Mouse (Mus musculus) heart, postnatal 4 days (tissue): ENCODE measurements around the gene Icosl. TPM values are rescaled to one million over a fixed set of nuclear protein-coding genes. Genes with fewer than 3 reads are reported as not detected.
"Not testable (repeated sequence)": the region's sequence is repeated elsewhere in the genome, so short reads cannot be mapped to it uniquely, and the experiment has no call there.

Source experiments
- DNase-seq: peaks from one replicate; pipeline ENCODE4 v3.0.0; 2021
- total RNA-seq, 2 experiments: library from RNA; stranded (reverse); gene quantifications; 2 replicates each; pipeline ENCODE4 v1.2.3; 2021

Gene Icosl
- total RNA-seq, 2 experiments from 2014 or later: 3.8 to 4.6 TPM

- DNase-seq: no peak
Measured at GRCm38 (mm10) chr10:78115153-78115552, 46.1 kb downstream of the Icosl start.

GRCm38 (mm10) chr10:78119422-78119821, 50.3 kb downstream of the Icosl start:
- no peak for DNase-seq

GRCm38 (mm10) chr10:78124137-78124536, 55.0 kb downstream of the Icosl start:
- not testable (repeated sequence) for DNase-seq

GRCm38 (mm10) chr10:78125061-78125460, 56.0 kb downstream of the Icosl start:
- not testable (repeated sequence) for DNase-seq

- DNase-seq: no peak
Measured at GRCm38 (mm10) chr10:78126311-78126710, 57.2 kb downstream of the Icosl start.

- DNase-seq: no peak
Measured at GRCm38 (mm10) chr10:78127046-78127870, 58.2 kb downstream of the Icosl start.

GRCm38 (mm10) chr10:78127931-78128330, 58.8 kb downstream of the Icosl start:
- DNase-seq: no peak

- DNase-seq: no peak
Measured at GRCm38 (mm10) chr10:78128647-78129046, 59.5 kb downstream of the Icosl start.

- DNase-seq: peak; percentile 58
Measured at GRCm38 (mm10) chr10:78129423-78129822, 60.3 kb downstream of the Icosl start.

- no peak for DNase-seq
Measured at GRCm38 (mm10) chr10:78129998-78130397, 60.9 kb downstream of the Icosl start.

Other genes with a start within 250 kb of the Icosl start
- gene Krtap10-4, start 242.2 kb upstream of the Icosl start, total RNA-seq: not detected
- gene Krtap10-10, start 233.4 kb upstream of the Icosl start, total RNA-seq: not detected
- gene Gm36176, start 222.5 kb upstream of the Icosl start, total RNA-seq: not detected
- gene Gm10318, start 216.4 kb upstream of the Icosl start, total RNA-seq: not detected
- gene Gm3285, start 207.3 kb upstream of the Icosl start, total RNA-seq: not detected
- 1 to 10 TPM; 1.6 to 1.8 TPM for gene Lrrc3, start 166.8 kb upstream of the Icosl start, total RNA-seq
- 1 to 10 TPM in 1 of 2 experiments, under 1 TPM in 1; 0.33 to 1.0 TPM for gene Trpm2, start 98.7 kb upstream of the Icosl start, total RNA-seq
- gene 1810043G02Rik, start 90.8 kb upstream of the Icosl start, total RNA-seq: 10 to 100 TPM; 10.5 to 12.6 TPM
- gene Pfkl, start 59.2 kb upstream of the Icosl start, total RNA-seq: 100 to 1,000 TPM; 118 to 133 TPM
- gene Dnmt3l, start 27.4 kb upstream of the Icosl start, total RNA-seq: not detected
- gene Aire, start 25.7 kb upstream of the Icosl start, total RNA-seq: not detected
- gene D10Jhu81e, start 100.5 kb downstream of the Icosl start, total RNA-seq: 100 to 1,000 TPM; 198 to 215 TPM
- gene Pwp2, start 115.8 kb downstream of the Icosl start, total RNA-seq: 10 to 100 TPM; 10.2 to 11.0 TPM
- 10 to 100 TPM; 43.6 to 45.3 TPM for gene Trappc10, start 175.3 kb downstream of the Icosl start, total RNA-seq